Mouse (Mus musculus) hindbrain, embryonic 11.5 days (tissue): ENCODE results near the gene Kctd17. TPM values are rescaled to one million over a fixed set of nuclear protein-coding genes. Genes with fewer than 3 reads are reported as not detected.
A peak's percentile ranks its signal among the peaks of the same experiment; 100 is the strongest.

ENCODE experiments used
- ATAC-seq: fragments of 200-750 bp; cut with Nextera tagmentation; 2 replicates; pipeline ENCODE4 v1.8.0; 2017; ENCODE audit warnings: mild to moderate bottlenecking, moderate TSS enrichment, moderate library complexity; ENCODE audit not compliant: low FRiP score
- DNase-seq: peaks from one replicate; pipeline ENCODE4 v3.0.0-alpha.2; 2015; ENCODE audit warnings: low spot score
- H3K27ac ChIP-seq: fragments of 300-500 bp; sonication (generic); 2 replicates; pipeline ENCODE4 v1.5.1; 2014; ENCODE audit warnings: mild to moderate bottlenecking, low read depth, low read length
- H3K27me3 ChIP-seq: fragments of 300-500 bp; sonication (generic); 2 replicates; pipeline ENCODE4 v1.6.1; 2014; ENCODE audit warnings: mild to moderate bottlenecking, low read length, moderate library complexity, mixed read lengths; ENCODE audit not compliant: control insufficient read depth, insufficient read depth
- H3K36me3 ChIP-seq: fragments of 300-500 bp; sonication (generic); 2 replicates; pipeline ENCODE4 v1.6.1; 2014; ENCODE audit warnings: mild to moderate bottlenecking, low read length, moderate library complexity, mixed read lengths; ENCODE audit not compliant: control insufficient read depth, insufficient read depth
- H3K4me1 ChIP-seq: fragments of 300-500 bp; sonication (generic); replicated peaks from 2 replicates; pipeline ENCODE4 v1.6.1; 2014; ENCODE audit warnings: low read length, mixed read lengths; ENCODE audit not compliant: control insufficient read depth, insufficient read depth
- H3K4me2 ChIP-seq: fragments of 300-500 bp; sonication (generic); replicated peaks from 2 replicates; pipeline ENCODE4 v1.6.1; 2014; ENCODE audit warnings: mild to moderate bottlenecking, low read depth, low read length
- H3K4me3 ChIP-seq: fragments of 300-500 bp; sonication (generic); 2 replicates; pipeline ENCODE4 v1.5.1; 2014; ENCODE audit warnings: low read depth, low read length
- H3K9ac ChIP-seq: fragments of 300-500 bp; sonication (generic); 2 replicates; pipeline ENCODE4 v1.6.1; 2014; ENCODE audit warnings: low read depth, low read length
- H3K9me3 ChIP-seq: fragments of 300-500 bp; sonication (generic); 2 replicates; pipeline ENCODE4 v1.6.1; 2016; ENCODE audit warnings: low read length; ENCODE audit not compliant: control insufficient read depth
- WGBS: fragments of 180-500 bp; shearing (Covaris S2); extraction: QIAGEN DNeasy Blood & Tissue Kit; methylation state at CpG from one replicate; pipeline ENCODE4 v1.1.7; 2014; 5-methylcytosine and 5-hydroxymethylcytosine counted together
- polyA plus RNA-seq: library from polyadenylated mRNA; unstranded; fragments of >200 nt; fragmentation: Nextera tagmentation; extraction: Ambion mirVana; gene quantifications from 2 replicates; pipeline ENCODE4 v1.2.1, GENCODE M21; 2014

Gene Kctd17
- polyA plus RNA-seq, 1 experiment from 2014 or later, result 65.8 TPM

GRCm38 (mm10) chr15:78424507-78424906, 3.9 kb upstream of the Kctd17 start:
- Histone ChIP-seq H3K4me2 (no peak overlapping the region), H3K9ac (no peak overlapping the region), H3K36me3 (no peaks in the 10 kb centered on the region), H3K27me3 (no peaks in the 10 kb centered on the region), H3K27ac (no peak overlapping the region), H3K4me1 (peaks cover 3% of the 10 kb centered on the region; the same call in 1 of the 2 replicates), H3K4me3 (no peak overlapping the region), H3K9me3 (no peaks in the 10 kb centered on the region)
- ATAC-seq (no peak), DNase-seq (no peak)
- WGBS, result 35% methylated on average over 11 of the region's 11 CpGs

- 65% methylated on average over 4 of the region's 4 CpGs for WGBS
- ATAC-seq (no peak), DNase-seq (no peak)
- no peaks in the 10 kb centered on the region for H3K27me3 ChIP-seq
- no peaks in the 10 kb centered on the region for H3K9me3 ChIP-seq
- H3K9ac ChIP-seq, result no peak overlapping the region
- no peak overlapping the region for H3K4me3 ChIP-seq
- H3K4me1 ChIP-seq, result peaks cover 6% of the 10 kb centered on the region; the same call in 1 of the 2 replicates
- no peaks in the 10 kb centered on the region for H3K36me3 ChIP-seq
- H3K4me2 ChIP-seq, result no peak overlapping the region
- no peak overlapping the region for H3K27ac ChIP-seq
These were observed 3.1 kb upstream of the Kctd17 start for GRCm38 (mm10) chr15:78425230-78425629.

DNA sequence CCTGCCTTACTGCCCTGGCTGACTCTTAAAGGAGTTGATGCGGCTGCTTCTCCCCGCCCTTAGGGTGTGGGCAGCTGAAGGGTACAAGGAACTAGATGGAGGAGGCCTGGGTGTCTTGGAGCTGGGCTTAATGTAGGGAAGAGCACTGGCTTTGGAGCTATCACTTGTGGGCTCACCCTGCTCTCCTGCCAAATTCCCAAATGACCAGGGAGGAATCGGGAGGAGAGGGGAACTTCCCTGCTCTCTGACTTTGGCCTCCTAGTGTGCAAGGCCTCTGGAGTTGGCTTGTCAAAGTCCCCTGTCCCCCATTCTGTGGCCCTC, 735 bp downstream of the Kctd17 start:
- WGBS, result 2% methylated on average over 3 of the region's 3 CpGs

GRCm38 (mm10) chr15:78429871-78430622, 1.7 kb downstream of the Kctd17 start:
- no peak overlapping the region for H3K4me3 ChIP-seq
- H3K9ac ChIP-seq, result no peak overlapping the region
- H3K4me2 ChIP-seq, result peak overlapping the region; percentile 77; the same call in 1 of the 2 replicates
- H3K27me3 ChIP-seq, result no peaks in the 10 kb centered on the region
- ATAC-seq, result no peak
- no peaks in the 10 kb centered on the region for H3K9me3 ChIP-seq
- H3K4me1 ChIP-seq, result peaks cover 9% of the 10 kb centered on the region
- H3K36me3 ChIP-seq, result 0 out of 2 replicates have a peak, but pooled peaks cover 3% of the 10 kb centered on the region
- DNase-seq, result no peak
- whole genome bisulfite sequencing, result 75% methylated on average over 13 of the region's 13 CpGs
- no peak overlapping the region for H3K27ac ChIP-seq

More for the DNA sequence above, 735 bp downstream of the Kctd17 start:
- ATAC-seq (peak; percentile 50), DNase-seq (no peak)
- Histone ChIP-seq H3K27ac (peak overlapping the region; percentile 43), H3K9ac (peak overlapping the region; percentile 91), H3K4me3 (peak overlapping the region; percentile 87), H3K27me3 (no peaks in the 10 kb centered on the region), H3K36me3 (0 out of 2 replicates have a peak, but pooled peaks cover 3% of the 10 kb centered on the region), H3K9me3 (no peaks in the 10 kb centered on the region), H3K4me1 (peaks cover 6% of the 10 kb centered on the region), H3K4me2 (peak overlapping the region; percentile 77)

DNA sequence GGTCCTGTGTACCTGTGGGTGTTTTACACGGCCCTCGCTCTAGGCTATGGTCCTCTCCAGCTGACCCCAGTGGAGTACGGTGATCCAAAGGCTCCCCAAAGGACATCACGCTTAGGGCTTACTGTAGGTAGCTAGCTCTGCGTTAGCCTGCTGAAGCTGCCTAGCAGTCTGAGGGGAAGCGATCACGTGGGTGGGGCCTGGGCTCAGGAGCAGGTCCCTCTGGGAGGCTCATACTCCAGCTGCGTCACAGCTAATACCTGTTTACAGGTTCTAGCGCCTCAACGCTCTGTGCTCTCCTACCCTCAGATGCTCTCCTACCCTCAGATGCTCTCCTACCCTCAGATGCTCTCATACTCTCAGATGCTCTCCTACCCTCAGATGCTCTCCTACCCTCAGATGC, 2.5 kb downstream of the Kctd17 start:
- Histone ChIP-seq H3K9me3 (no peaks in the 10 kb centered on the region), H3K9ac (no peak overlapping the region), H3K4me1 (peaks cover 9% of the 10 kb centered on the region), H3K4me2 (no peak overlapping the region), H3K27ac (no peak overlapping the region), H3K4me3 (no peak overlapping the region), H3K36me3 (0 out of 2 replicates have a peak, but pooled peaks cover 3% of the 10 kb centered on the region), H3K27me3 (no peaks in the 10 kb centered on the region)
- no peak for DNase-seq
- ATAC-seq, result no peak
- WGBS, result 85% methylated on average over 10 of the region's 10 CpGs

GRCm38 (mm10) chr15:78431541-78432121, 3.3 kb downstream of the Kctd17 start:
- Histone ChIP-seq H3K36me3 (0 out of 2 replicates have a peak, but pooled peaks cover 3% of the 10 kb centered on the region), H3K27me3 (no peaks in the 10 kb centered on the region), H3K4me2 (no peak overlapping the region), H3K9me3 (no peaks in the 10 kb centered on the region), H3K27ac (no peak overlapping the region), H3K4me1 (peaks cover 12% of the 10 kb centered on the region), H3K9ac (no peak overlapping the region), H3K4me3 (no peak overlapping the region)
- 80% methylated on average over 7 of the region's 7 CpGs for WGBS
- ATAC-seq (no peak), DNase-seq (no peak)

DNA sequence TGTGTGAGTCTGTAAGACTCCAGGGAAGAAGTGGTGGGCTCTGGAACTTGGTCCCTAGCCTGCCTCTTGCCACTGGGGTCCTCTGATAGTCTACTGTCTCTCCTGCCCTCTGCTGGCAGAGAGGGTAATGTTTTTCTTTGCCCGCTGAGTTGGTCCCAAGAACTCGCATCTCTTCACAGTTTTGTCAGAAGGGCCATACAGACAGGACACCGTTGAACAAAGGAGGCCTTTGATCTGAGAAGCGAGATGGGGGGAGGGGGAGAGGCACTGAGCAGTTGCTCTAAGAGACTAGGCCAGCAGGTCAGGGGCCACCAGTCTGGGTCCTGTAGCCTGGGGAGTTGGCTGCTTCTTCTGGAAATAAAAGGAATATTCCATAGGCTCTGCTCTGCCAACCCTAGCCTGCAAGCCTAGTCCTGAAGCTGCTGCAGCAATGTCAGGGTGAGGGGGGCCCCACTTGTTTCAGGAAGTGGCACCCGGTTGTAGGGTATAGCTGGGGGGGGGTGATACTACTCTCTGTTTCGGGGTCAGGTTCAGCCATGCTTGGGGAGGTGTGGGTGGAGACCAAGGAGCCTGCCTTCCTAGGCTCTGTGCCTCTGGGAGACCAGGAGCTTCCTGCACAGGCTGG, 6.6 kb downstream of the Kctd17 start:
- Histone ChIP-seq H3K27ac (no peak overlapping the region), H3K27me3 (no peaks in the 10 kb centered on the region), H3K36me3 (0 out of 2 replicates have a peak, but pooled peaks cover 3% of the 10 kb centered on the region), H3K4me3 (no peak overlapping the region), H3K9ac (no peak overlapping the region), H3K4me2 (no peak overlapping the region), H3K4me1 (peaks cover 16% of the 10 kb centered on the region), H3K9me3 (no peaks in the 10 kb centered on the region)
- ATAC-seq (peak; percentile 18; the same call in 1 of the 2 replicates), DNase-seq (peak; percentile 78)
- WGBS, result 17% methylated on average over 6 of the region's 6 CpGs

DNA sequence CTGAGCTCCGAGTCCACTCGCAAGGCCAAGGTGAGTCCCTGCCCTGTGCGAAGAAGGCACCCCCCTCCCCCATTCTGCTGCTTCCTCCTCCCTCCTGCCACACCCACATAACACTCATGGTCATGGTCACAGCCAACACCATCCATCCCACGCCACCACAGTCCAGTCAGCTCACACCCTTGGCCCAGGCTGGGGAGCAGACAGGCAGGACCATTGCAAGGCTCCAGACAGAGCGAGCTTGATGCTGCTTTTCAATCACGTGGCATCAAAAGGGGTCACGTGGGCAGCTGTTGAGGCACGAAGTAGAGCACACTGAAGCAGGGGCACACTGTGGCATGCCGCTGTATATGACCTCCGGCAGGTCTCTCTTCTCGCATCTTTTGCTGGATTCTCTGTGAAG, 7.3 kb downstream of the Kctd17 start:
- 68% methylated on average over 11 of the region's 11 CpGs for WGBS
- Histone ChIP-seq H3K36me3 (0 out of 2 replicates have a peak, but pooled peaks cover 3% of the 10 kb centered on the region), H3K9ac (no peak overlapping the region)

More for the DNA sequence above, 7.3 kb downstream of the Kctd17 start:
- H3K27me3 ChIP-seq, result no peaks in the 10 kb centered on the region
- H3K9me3 ChIP-seq, result no peaks in the 10 kb centered on the region
- no peak overlapping the region for H3K4me3 ChIP-seq
- DNase-seq (no peak), ATAC-seq (0 out of 2 replicates have a peak, but pooled peaks have one; percentile 5)
- no peak overlapping the region for H3K27ac ChIP-seq
- H3K4me1 ChIP-seq, result peaks cover 16% of the 10 kb centered on the region
- H3K4me2 ChIP-seq, result no peak overlapping the region
